Mouse (Mus musculus) 3134 (cell line): Measurements from ENCODE around the gene Bola1.
"Not testable (repeated sequence)": the region's sequence is repeated elsewhere in the genome, so short reads cannot be mapped to it uniquely, and the experiment has no call there.

ENCODE experiments used
- DNase-seq: peaks from one replicate; pipeline ENCODE4 v3.0.0-alpha.2; 2011; ENCODE audit warnings: low spot score; ENCODE audit not compliant: insufficient read length; ENCODE audit errors: extremely low read depth

Gene Bola1

DNA sequence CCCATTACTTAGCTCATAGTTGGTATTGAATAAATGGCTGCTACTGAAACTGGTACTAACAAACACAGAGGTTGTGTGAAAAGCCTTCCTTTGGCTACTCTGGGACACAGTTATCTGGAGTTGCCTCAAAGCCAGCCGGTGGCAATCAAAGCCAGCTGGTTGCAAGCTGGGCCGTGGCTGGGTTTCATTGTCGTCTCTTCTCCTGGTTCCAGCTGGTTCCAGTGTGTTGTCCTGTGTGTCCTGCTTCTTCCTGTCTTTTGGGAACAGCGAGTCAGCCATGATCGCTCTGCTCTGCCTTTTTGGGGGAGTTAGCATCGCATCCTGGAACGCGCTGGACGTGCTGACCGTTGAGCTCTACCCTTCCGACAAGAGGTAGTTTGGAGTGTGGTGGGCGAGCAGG, 26.5 kb downstream of the Bola1 start:
- no peak for DNase-seq

DNA sequence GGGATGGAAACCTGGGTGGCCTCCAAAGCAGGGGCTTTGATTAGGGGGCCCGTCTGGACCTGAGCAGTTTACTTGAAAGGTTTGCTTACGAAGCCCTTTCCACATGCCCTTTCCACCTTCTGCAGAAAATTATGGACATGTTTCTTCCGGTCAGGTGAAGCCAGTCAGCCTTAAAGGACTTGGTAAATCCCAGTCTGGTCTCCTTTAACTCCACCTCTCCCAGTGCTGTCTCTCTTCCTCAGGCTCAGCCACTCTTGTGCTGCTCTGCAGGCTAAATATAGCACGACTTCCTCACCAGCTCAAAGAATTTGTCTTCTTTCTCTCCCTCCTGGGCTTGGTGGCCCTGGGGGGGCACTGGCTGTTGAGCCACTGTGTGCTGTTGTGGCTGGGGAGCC, 37.1 kb downstream of the Bola1 start:
- DNase-seq: no peak

DNA sequence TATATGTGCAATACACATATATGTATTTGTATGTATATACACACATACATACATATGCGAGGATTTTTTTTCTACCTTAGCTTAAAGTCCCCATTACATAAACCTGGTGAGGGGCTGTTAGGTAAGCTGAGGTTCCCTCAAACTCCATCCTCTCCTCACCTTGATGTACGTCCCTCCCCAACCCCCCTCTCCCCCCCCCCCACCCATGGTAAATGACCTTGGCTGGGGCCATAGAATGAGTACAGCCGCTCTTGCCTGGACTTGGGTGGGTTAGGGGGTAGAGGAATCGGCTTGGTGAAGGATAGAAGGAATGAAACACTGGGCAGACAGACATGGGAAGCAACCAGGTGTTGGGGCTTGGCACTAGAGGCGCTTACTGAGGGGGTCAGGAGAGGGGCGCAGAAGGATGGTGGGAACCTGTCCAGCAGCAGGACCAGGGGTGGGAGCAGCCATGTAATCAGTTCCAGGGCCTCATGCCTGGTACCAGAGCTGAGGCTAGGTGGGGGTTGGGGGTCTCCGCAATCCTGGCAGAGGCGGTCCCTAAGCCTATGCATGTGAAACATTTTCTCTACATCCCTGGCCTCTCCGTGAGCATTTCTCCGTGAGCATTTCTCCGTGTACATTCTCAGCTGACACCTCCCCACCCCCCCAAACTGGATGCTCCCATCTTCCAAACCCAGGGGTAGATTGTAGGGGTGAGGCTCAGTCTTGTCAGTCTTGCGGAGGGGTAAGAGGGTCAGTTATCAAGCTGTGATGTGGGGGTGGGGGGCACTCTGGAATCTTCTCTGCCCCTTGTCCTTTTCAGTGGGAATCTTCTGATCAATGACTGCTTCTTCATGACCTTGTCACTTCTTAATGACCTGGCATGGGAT, 37.8 kb downstream of the Bola1 start:
- no peak for DNase-seq

DNA sequence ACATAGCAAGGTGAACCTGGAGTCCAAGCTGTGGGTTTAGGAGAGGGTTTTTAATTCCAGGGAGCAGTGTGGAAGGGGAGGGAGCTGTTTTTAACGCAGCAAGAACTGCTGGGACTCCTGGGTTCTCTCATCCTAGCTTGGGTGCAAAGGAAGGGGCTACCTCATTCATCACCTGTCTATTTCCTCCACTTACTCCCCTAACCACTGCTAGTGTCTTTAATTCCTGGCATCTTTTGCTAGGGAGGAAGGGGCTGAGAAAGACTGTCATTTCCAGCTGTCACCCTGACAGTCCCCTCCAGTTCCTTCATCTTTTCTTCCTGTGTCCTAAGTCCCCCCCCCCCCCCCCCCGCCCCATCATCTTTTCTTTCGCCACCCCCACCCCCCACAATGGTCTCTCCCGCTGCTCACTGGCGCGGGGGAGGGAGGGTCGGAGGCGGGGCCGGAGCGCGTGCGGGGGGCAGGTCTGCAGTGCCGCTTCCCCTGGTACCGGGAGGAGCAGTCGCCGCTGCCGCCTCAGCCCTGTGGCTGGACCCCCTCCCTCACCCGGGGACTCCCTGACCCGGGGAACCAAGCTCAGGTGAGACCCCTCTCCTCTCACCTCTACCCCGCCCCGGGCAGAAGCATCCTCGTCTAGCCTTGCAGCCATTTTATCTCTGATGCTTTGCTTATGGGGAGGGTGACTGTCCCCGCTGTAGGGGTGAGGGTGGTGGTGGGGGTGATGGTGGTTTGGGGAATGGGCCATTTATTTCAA, 38.6 kb downstream of the Bola1 start, which contains the start of gene Sv2a:
Gene Sv2a (plus strand): TSS at position 425 of the 751 bp plus-strand sequence.
- DNase-seq: no peak

DNA sequence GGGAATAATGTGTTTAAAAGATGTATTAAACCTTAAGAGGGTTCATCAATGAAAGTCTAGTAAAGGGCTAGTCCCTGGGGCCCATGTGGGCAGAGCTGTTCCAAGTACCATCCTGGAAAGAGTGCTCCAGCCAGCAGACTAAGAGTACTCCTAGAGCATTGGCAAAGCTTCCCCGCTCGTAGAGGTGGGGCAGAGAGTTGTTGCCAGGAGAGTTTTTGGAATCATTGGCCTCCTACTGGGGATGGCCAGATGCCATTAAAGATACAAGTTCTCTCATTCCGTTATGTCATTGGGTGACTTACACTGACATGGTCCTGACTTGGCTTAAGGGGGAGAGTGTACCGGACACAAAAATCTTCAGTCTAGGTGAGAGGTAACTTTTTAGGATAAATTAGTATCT, 40.0 kb downstream of the Bola1 start:
- DNase-seq: no peak

DNA sequence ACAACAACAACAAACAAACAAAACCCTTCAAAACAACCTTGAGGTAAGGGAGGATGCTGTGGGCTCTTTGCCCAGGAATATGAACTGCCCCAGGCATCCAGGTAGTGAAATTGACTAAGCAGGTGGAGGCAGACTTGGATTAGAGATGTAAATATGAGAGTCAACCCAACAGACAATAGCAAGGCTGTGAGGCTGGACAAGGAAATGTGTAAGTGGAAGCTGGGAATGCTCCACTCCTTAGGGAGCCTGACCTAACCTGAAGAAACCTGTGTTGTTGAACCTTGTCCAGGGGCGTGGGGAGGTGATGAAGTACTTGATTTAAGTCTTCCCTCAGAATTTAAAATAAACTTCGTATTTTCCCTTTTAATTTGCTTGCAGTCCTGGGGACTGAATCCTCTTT, 40.6 kb downstream of the Bola1 start:
- no peak for DNase-seq

DNA sequence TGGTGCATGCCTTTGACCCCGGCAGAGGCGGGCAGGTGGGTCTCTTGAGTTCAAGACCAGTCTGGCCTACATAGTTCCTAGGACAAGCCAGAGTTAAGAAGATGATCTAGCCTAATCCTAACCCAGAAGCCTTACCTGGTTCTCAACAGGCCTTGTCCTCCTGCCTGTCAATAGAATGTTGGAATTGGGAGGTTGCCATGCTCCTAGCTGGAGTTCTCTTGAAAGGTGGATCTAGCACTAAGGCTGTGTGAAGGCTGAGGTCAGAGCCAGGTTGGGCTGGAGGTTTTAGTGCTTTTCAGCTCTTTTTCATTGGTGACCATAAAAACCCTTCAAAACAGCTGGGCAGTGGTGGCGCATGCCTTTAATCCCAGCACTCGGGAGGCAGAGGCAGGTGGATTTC, 41.1 kb downstream of the Bola1 start:
- DNase-seq: no peak

DNA sequence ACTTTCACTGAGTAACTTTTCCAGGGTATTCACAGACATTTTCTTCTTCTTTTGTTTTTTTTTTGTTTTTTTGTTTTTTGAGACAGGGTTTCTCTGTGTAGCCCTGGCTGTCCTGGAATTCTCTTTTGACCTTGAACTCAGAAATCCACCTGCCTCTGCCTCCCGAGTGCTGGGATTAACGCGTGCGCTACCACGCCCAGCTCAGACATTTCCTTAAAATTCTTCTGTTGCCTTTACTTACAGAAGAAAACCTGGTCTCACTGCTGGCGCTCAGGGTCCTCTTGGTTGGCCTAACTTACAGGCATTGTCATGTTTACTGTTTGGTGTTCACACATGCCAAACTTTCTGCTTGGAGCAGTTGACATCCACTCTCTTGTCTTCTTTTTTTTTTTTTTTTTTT, 44.3 kb downstream of the Bola1 start:
- no peak for DNase-seq

DNA sequence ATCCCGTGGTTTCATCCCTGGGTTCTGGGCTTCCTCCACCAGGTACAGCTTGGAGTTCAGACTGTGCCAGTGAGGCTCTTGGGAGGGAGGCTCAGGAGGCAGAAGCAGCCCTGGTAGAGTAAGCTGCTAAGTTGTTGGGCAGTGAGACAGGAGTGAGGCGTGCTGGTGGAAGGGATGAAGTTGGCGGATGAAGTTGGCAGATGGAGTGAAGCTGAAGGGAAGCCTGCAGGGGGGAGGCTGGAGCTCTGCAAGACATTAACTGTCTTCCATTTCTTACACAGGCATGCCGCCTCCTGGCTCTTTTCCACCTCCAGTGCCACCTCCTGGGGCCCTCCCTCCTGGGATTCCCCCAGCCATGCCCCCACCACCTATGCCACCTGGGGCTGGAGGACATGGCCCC, 45.5 kb downstream of the Bola1 start:
- not testable (repeated sequence) for DNase-seq

DNA sequence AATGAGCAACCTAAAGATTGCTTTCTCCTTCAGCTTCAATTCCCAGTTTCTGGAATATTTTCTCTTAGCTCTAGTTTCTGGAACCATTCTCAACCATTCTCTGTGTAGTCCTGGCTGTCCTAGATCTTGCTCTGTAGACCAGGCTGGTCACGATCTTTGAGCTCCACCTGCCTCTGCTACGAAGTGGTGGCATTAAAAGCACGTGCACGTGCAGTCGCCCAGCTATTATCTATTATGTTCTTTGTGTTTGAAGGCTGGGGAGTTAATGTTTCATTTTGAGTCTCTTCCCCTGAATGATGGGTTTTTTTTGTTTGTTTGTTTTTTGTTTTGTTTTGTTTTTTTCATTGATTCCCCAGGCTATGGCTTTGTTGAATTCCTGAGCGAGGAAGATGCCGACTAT, 46.3 kb downstream of the Bola1 start:
- no peak for DNase-seq

DNA sequence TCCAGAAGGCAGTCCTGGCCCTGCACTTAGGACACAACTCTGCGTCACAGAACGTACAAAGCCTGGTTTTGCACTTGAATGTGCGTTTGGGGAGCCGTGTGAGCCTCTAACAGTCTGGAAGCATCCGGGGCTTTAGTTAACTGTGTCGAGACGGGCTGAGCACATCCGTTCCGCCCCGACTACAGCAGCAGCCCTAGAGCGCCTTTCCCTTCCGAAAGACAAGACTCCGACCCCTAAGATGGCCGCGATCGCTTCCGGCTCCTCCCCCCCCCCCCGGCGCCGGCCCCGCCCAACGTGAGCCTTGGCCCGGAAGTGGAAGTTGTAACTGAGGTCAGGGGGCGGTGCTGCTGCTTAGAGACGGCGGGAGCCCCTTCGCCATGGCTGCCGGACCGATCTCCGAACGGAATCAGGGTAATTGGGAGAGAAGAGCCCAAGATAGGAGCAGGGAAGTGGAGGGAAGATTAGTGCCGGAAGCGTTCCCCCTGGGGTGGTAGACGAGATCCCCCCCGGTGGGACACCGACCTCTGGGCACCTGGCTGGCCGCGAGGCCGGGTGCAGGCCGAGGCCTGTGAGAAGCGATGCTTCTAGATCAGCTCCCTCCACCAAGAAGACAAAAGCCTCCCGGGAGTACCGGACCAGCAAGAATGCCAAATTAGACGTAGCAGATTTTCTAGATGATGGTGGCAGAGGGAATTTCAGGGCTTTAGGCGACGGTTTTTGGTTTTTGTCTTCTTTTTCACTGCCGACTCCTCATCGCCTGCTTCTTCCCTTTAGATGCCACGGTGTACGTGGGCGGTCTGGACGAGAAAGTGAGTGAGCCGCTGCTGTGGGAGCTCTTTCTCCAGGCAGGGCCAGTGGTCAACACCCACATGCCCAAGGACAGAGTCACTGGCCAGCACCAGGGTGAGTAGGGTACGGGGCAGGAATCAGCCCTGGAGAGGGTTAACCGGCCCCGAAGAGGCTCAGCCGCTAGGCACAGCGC, 47.0 kb downstream of the Bola1 start, which contains the start of gene Sf3b4:
Gene Sf3b4 (plus strand): TSS at position 136 of the 982 bp plus-strand sequence.
- peak; percentile 95 for DNase-seq

DNA sequence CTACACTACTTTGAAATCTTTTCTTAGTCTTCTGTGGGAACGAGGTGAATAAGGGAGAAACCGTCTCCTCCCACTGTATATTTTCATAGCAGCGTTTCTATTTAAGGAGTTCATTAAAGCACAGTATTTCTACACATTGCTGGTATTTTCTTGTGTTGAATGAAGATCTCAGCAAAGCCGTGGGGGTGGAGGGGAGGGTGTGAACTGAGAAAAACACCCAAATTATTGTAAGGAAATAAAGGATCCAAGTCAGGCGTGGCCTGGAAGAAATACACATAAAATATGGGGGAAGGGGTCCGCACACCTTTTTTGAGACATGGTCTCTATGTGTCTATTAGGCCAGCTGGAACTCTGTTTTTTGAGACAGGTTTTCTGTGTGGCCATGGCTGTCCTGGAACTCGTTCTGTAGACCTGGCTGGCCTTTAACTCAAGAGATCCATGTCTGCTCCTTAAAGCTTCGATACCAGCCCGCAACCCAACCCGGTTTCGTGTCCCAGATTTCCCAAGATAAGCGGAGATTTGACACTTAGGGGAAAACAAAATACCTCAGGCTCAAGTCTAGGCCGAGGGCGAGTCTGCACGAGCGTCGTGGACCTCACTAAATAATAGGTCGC, 47.8 kb downstream of the Bola1 start:
- DNase-seq: no peak

DNA sequence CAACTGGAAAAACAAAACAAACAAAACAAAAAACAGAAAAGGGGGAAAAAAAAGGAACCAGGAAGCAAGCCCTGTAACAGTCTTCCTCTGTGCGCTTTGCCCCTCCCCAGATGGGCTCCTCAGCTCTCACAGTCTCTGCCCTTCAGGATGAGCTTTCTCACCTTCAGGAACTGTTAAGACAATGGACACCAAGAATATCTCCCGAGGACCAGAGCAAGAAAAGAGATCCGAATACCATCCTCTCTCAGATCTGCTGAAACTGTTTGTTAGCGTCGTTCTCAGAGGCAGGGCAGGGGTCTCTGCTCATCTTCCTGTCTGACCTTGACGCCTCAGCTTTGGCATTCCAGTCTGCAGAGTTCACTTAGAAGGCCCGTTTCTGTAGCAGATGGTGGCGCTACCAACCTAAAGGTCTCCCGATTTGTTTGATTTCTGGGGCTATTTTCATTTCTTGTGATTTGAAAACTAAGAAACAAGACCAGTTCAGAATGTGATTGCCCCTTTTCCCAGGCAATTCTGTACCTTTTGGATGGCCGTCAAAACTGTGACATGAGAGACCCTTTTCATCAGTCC, 48.4 kb downstream of the Bola1 start:
- DNase-seq: no peak

DNA sequence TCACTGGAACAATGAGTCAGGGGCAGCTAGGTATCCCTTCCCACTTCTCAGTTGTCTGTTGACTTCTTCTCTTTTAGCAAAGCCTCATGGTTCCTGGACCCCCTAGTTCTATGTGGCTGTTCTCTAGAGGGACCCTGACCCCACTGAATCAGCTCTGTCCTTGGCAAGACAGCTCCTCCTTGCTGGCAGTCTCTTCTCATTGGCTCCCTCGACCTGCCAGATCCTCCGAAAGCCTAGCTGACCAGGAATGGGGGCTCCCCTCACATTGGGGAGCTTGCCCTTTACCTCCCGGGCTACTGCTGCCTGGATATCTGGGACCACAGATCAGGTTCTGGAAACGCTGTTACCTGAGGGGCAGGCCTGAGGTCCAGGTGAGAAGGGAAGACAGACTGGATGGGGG, 49.2 kb downstream of the Bola1 start:
- no peak for DNase-seq

DNA sequence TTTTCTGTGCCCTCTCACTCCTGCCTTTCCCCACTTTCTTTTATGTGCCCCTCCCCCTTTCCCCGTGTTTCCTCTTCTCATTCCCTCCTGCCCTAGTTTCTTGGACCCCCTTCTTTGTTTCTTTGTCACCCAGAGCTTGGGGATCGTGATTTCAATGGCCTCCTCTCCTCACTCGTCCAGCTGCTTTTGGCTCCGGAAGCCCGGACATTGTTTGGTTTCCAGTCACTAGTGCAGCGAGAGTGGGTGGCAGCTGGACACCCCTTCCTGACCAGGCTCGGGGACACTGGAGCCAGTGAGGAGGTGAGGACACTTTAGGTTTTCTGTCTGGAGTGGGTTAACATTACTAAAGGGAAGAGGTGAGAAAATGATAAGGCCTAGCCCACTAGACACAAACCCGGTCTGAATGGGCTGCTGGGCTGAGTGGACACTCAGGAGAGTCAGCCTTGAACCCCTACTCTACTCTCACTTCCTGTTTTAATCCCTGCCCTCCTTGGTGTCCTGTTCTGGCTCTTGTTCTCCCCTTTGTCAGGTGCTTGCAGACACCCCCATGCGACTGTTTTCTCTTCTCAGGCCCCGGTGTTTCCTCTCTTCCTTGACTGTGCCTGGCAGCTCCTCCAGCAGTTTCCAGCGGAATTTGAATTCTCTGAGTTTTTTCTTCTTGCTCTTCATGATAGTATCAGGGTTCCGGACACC, 50.9 kb downstream of the Bola1 start:
- no peak for DNase-seq

DNA sequence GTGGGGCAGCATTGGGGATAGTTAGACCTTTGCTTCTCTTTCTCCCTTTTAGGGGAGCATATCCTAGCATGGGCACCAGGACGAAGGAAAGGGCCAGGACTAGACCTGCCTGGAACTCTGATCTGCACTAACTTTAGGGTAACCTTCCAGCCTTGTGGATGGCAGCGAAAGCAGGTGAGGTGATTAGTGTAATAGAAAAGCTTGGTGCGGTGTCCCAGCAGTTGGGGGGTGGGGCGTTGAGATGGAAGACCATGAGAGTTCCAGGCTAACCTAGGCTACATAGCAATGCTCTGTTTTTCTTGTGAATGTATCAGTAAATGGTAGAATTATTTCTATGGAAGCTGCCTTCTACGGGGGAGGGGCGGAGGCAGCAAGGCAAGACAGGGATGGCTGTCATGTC, 56.5 kb downstream of the Bola1 start:
- DNase-seq: no peak

DNA sequence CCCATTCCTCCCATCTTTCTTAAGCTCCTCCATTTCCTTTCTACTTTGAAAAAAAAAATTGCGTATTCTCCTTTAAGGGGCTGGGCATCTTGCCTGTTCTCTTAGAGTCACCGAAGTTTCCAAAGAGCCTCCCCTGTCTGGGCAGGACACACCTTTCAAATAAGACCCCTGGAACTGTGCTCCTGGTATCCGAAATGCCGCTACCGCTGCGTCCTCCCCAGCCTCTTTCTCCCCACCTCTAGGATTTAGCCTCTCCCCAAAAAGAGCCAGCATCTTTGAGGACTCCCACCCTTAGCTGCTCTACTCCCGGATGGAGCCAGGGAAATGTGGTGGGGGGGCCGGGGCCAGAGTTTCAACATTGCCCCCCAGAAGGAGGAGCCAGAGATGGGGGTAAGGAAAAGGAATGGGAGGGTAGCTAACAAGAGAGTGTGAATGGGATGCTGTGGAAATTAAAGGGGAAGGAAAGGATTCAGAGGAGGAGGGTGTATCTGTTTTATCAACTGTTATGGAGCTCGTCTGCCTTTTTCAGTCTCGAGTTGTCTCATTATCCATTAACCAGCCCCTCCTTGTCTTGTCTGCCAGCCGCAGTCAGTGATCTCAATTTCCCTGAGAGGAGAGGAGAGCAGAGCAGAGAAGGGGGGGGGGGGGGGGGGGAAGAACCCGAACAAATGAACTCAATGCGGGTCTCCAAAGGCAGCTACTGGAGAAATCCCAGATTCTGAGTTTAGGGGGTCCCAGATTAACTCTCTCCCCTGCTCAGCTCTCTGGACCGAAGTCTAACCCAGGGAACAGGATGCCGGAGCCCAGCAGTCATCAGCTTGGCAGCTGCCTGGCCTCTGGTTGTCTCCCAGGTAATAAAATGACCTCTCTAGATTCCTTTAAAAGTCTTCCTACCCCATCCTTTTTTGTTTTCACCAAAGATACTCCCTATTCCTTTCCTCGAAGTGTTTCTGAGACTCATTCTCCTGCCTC, 57.4 kb downstream of the Bola1 start, which contains the start of gene Mtmr11:
Gene Mtmr11 (plus strand): TSS at position 136 of the 972 bp plus-strand sequence.
- DNase-seq: peak; percentile 42
